Mouse (Mus musculus): ENCODE results near the gene Sept11.

The Sept11 gene

GRCm38 (mm10) chr5:93154401-93154800, 61.2 kb downstream of the Sept11 start:
- Histone ChIP-seq H3K27me3 (ENCODE audit: control insufficient read depth, insufficient read depth, low read length, poor library complexity, severe bottlenecking) (no peaks in the 10 kb centered on the region), H3K36me3 (ENCODE audit: control insufficient read depth, insufficient read depth, low read length, poor library complexity, severe bottlenecking) (peaks cover 2% of the 10 kb centered on the region; the same call in 1 of the 2 replicates)
- DNase-seq (ENCODE audit: low read depth, low spot score), result no peak

- Histone ChIP-seq H3K36me3 (ENCODE audit: control insufficient read depth, insufficient read depth, low read length, poor library complexity, severe bottlenecking) (peaks cover 10% of the 10 kb centered on the region), H3K27me3 (ENCODE audit: control insufficient read depth, insufficient read depth, low read length, poor library complexity, severe bottlenecking) (no peaks in the 10 kb centered on the region)
- DNase-seq (ENCODE audit: low read depth, low spot score), result peak; percentile 62
Observed at GRCm38 (mm10) chr5:93163541-93163940, 70.3 kb downstream of the Sept11 start.

GRCm38 (mm10) chr5:93167919-93168516, 74.8 kb downstream of the Sept11 start:
- no peak for DNase-seq (ENCODE audit: low read depth, low spot score)
- no peaks in the 10 kb centered on the region for H3K27me3 ChIP-seq (ENCODE audit: control insufficient read depth, insufficient read depth, low read length, poor library complexity, severe bottlenecking)
- H3K36me3 ChIP-seq (ENCODE audit: control insufficient read depth, insufficient read depth, low read length, poor library complexity, severe bottlenecking), result peaks cover 15% of the 10 kb centered on the region

GRCm38 (mm10) chr5:93168654-93169053, 75.4 kb downstream of the Sept11 start:
- no peak for DNase-seq (ENCODE audit: low read depth, low spot score)
- no peaks in the 10 kb centered on the region for H3K27me3 ChIP-seq (ENCODE audit: control insufficient read depth, insufficient read depth, low read length, poor library complexity, severe bottlenecking)
- H3K36me3 ChIP-seq (ENCODE audit: control insufficient read depth, insufficient read depth, low read length, poor library complexity, severe bottlenecking), result peaks cover 15% of the 10 kb centered on the region

GRCm38 (mm10) chr5:93171420-93171819, 78.2 kb downstream of the Sept11 start:
- Histone ChIP-seq H3K36me3 (ENCODE audit: control insufficient read depth, insufficient read depth, low read length, poor library complexity, severe bottlenecking) (peaks cover 20% of the 10 kb centered on the region), H3K27me3 (ENCODE audit: control insufficient read depth, insufficient read depth, low read length, poor library complexity, severe bottlenecking) (no peaks in the 10 kb centered on the region)
- DNase-seq (ENCODE audit: low read depth, low spot score), result no peak

- no peak for DNase-seq (ENCODE audit: low read depth, low spot score)
- Histone ChIP-seq H3K36me3 (ENCODE audit: control insufficient read depth, insufficient read depth, low read length, poor library complexity, severe bottlenecking) (peaks cover 16% of the 10 kb centered on the region), H3K27me3 (ENCODE audit: control insufficient read depth, insufficient read depth, low read length, poor library complexity, severe bottlenecking) (no peaks in the 10 kb centered on the region)
Observed at GRCm38 (mm10) chr5:93172536-93172935, 79.3 kb downstream of the Sept11 start.

- Histone ChIP-seq H3K27me3 (ENCODE audit: control insufficient read depth, insufficient read depth, low read length, poor library complexity, severe bottlenecking) (no peaks in the 10 kb centered on the region), H3K36me3 (ENCODE audit: control insufficient read depth, insufficient read depth, low read length, poor library complexity, severe bottlenecking) (peaks cover 15% of the 10 kb centered on the region; the same call in 1 of the 2 replicates)
- DNase-seq (ENCODE audit: low read depth, low spot score), result no peak
Observed at GRCm38 (mm10) chr5:93174675-93175074, 81.4 kb downstream of the Sept11 start.

- H3K27me3 ChIP-seq (ENCODE audit: control insufficient read depth, insufficient read depth, low read length, poor library complexity, severe bottlenecking), result no peaks in the 10 kb centered on the region
- no peak for DNase-seq (ENCODE audit: low read depth, low spot score)
- H3K36me3 ChIP-seq (ENCODE audit: control insufficient read depth, insufficient read depth, low read length, poor library complexity, severe bottlenecking), result peaks cover 7% of the 10 kb centered on the region
Observed at GRCm38 (mm10) chr5:93178616-93179015, 85.4 kb downstream of the Sept11 start.

GRCm38 (mm10) chr5:93180252-93180651, 87.0 kb downstream of the Sept11 start:
- H3K27me3 ChIP-seq (ENCODE audit: control insufficient read depth, insufficient read depth, low read length, poor library complexity, severe bottlenecking), result no peaks in the 10 kb centered on the region
- peak; percentile 56 for DNase-seq (ENCODE audit: low read depth, low spot score)
- peaks cover 4% of the 10 kb centered on the region for H3K36me3 ChIP-seq (ENCODE audit: control insufficient read depth, insufficient read depth, low read length, poor library complexity, severe bottlenecking)

GRCm38 (mm10) chr5:93183311-93183710, 90.1 kb downstream of the Sept11 start:
- H3K27me3 ChIP-seq (ENCODE audit: control insufficient read depth, insufficient read depth, low read length, poor library complexity, severe bottlenecking), result no peaks in the 10 kb centered on the region
- H3K36me3 ChIP-seq (ENCODE audit: control insufficient read depth, insufficient read depth, low read length, poor library complexity, severe bottlenecking), result peaks cover 13% of the 10 kb centered on the region
- no peak for DNase-seq (ENCODE audit: low read depth, low spot score)

- DNase-seq (ENCODE audit: low read depth, low spot score), result no peak
- H3K36me3 ChIP-seq (ENCODE audit: control insufficient read depth, insufficient read depth, low read length, poor library complexity, severe bottlenecking), result peaks cover 17% of the 10 kb centered on the region
- no peaks in the 10 kb centered on the region for H3K27me3 ChIP-seq (ENCODE audit: control insufficient read depth, insufficient read depth, low read length, poor library complexity, severe bottlenecking)
Observed at GRCm38 (mm10) chr5:93184548-93184947, 91.3 kb downstream of the Sept11 start.

- DNase-seq (ENCODE audit: low read depth, low spot score), result no peak
- Histone ChIP-seq H3K27me3 (ENCODE audit: control insufficient read depth, insufficient read depth, low read length, poor library complexity, severe bottlenecking) (no peaks in the 10 kb centered on the region), H3K36me3 (ENCODE audit: control insufficient read depth, insufficient read depth, low read length, poor library complexity, severe bottlenecking) (peaks cover 16% of the 10 kb centered on the region)
Observed at GRCm38 (mm10) chr5:93189607-93190006, 96.4 kb downstream of the Sept11 start.

GRCm38 (mm10) chr5:93190428-93190827, 97.2 kb downstream of the Sept11 start:
- no peak for DNase-seq (ENCODE audit: low read depth, low spot score)
- Histone ChIP-seq H3K27me3 (ENCODE audit: control insufficient read depth, insufficient read depth, low read length, poor library complexity, severe bottlenecking) (no peaks in the 10 kb centered on the region), H3K36me3 (ENCODE audit: control insufficient read depth, insufficient read depth, low read length, poor library complexity, severe bottlenecking) (peaks cover 15% of the 10 kb centered on the region)

- H3K36me3 ChIP-seq (ENCODE audit: control insufficient read depth, insufficient read depth, low read length, poor library complexity, severe bottlenecking), result peaks cover 8% of the 10 kb centered on the region
- H3K27me3 ChIP-seq (ENCODE audit: control insufficient read depth, insufficient read depth, low read length, poor library complexity, severe bottlenecking), result no peaks in the 10 kb centered on the region
- DNase-seq (ENCODE audit: low read depth, low spot score), result no peak
Observed at GRCm38 (mm10) chr5:93198232-93198631, 105.0 kb downstream of the Sept11 start.

GRCm38 (mm10) chr5:93201181-93201580, 107.9 kb downstream of the Sept11 start:
- Histone ChIP-seq H3K36me3 (ENCODE audit: control insufficient read depth, insufficient read depth, low read length, poor library complexity, severe bottlenecking) (peaks cover 7% of the 10 kb centered on the region), H3K27me3 (ENCODE audit: control insufficient read depth, insufficient read depth, low read length, poor library complexity, severe bottlenecking) (no peaks in the 10 kb centered on the region)
- DNase-seq (ENCODE audit: low read depth, low spot score), result no peak
